Mouse (Mus musculus): ENCODE measurements around the gene Hsd17b11.

GRCm38 (mm10) chr5:103943183-103943582 lies 78.5 kb downstream of the Hsd17b11 start:
- TF ChIP-seq CTCF (IDR thresholded peaks at IDR 0.05; ENCODE audit: low read depth) (no peak), EP300 (IDR thresholded peaks at IDR 0.05; ENCODE audit: low read depth) (no peak)

Data from heart, postnatal 0 days (tissue).